Mouse (Mus musculus): ENCODE data around the gene Cyb5d2. TPM values are rescaled to one million over a fixed set of nuclear protein-coding genes. Genes with fewer than 3 reads are reported as not detected.

The Cyb5d2 gene
- total and polyA plus RNA-seq, 2 experiments from 2014 or later: 6.8 to 9.9 TPM

- Histone ChIP-seq H3K4me3 (ENCODE audit: low read depth, low read length) (peak overlapping the region; percentile 99), H3K36me3 (ENCODE audit: insufficient read depth, low read length) (peaks cover 3% of the 10 kb centered on the region; the same call in 1 of the 2 replicates), H3K27me3 (ENCODE audit: insufficient read depth, low read length) (no peaks in the 10 kb centered on the region), H3K9ac (replicated peaks; ENCODE audit: low read length, poor library complexity, severe bottlenecking) (peak overlapping the region; percentile 95), H3K4me1 (ENCODE audit: insufficient read depth, low read length) (no peaks in the 10 kb centered on the region), H3K4me2 (ENCODE audit: low read depth, low read length, poor library complexity, severe bottlenecking) (peak overlapping the region; percentile 79), H3K27ac (ENCODE audit: low read depth, low read length) (peak overlapping the region; percentile 94), H3K9me3 (ENCODE audit: low read length) (no peaks in the 10 kb centered on the region)
- ATAC-seq (ENCODE audit: low FRiP score) (peak; percentile 64), DNase-seq (ENCODE audit: low spot score) (no peak)
- under 1% methylated on average over 42 of the region's 42 CpGs for WGBS
- no peak for TF ChIP-seq CTCF (IDR thresholded peaks at IDR 0.05)
Observed at GRCm38 (mm10) chr11:72796296-72796687, 350 bp upstream of the Cyb5d2 start.

DNA sequence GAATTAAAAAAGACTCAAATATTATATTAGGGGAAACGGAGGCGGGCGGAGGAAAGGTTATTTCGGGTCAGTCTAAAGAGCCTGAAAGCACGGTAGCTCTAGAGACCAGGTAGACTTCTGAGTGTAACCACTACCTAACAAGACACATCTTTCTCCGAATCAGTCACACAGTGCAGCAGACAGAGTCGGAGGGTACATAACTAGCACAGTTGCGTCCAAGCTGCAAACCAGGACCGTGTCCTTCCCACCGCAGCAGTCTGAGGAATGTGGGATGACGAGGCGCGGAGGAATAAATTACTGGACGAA, 840 bp downstream of the Cyb5d2 start:
- H3K27me3 ChIP-seq (ENCODE audit: insufficient read depth, low read length): no peaks in the 10 kb centered on the region
- no peaks in the 10 kb centered on the region for H3K9me3 ChIP-seq (ENCODE audit: low read length)
- ATAC-seq (ENCODE audit: low FRiP score): peak; percentile 55
- TF ChIP-seq CTCF (IDR thresholded peaks at IDR 0.05): no peak
- peak overlapping the region; percentile 99 for H3K4me3 ChIP-seq (ENCODE audit: low read depth, low read length)
- no peak for DNase-seq (ENCODE audit: low spot score)
- peak overlapping the region; percentile 72 for H3K4me2 ChIP-seq (ENCODE audit: low read depth, low read length, poor library complexity, severe bottlenecking)
- H3K4me1 ChIP-seq (ENCODE audit: insufficient read depth, low read length): no peaks in the 10 kb centered on the region
- H3K27ac ChIP-seq (ENCODE audit: low read depth, low read length): peak overlapping the region; percentile 94
- H3K36me3 ChIP-seq (ENCODE audit: insufficient read depth, low read length): peaks cover 3% of the 10 kb centered on the region; the same call in 1 of the 2 replicates
- 19% methylated on average over 14 of the region's 14 CpGs for WGBS
- H3K9ac ChIP-seq (replicated peaks; ENCODE audit: low read length, poor library complexity, severe bottlenecking): peak overlapping the region; percentile 90

DNA sequence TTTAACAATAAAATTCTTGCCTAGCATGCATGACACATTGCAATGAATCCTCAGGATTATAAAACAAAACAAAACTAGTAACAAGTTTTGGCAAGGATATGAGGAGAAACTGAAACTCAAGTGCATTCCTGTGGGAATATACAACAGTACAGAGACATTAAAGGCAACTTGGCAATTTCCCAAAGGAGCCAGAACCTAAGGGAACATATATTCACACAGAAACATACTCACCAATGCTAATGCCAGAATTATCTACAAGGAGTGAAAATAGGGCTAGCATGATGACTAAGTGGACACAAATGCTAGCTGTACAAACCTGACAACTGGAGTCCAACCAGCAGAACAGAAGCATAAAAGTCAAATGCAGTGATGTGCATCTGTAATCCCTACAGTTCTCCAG, 3.9 kb downstream of the Cyb5d2 start:
- Histone ChIP-seq H3K27ac (ENCODE audit: low read depth, low read length) (no peak overlapping the region), H3K4me1 (ENCODE audit: insufficient read depth, low read length) (no peaks in the 10 kb centered on the region), H3K4me3 (ENCODE audit: low read depth, low read length) (no peak overlapping the region), H3K9me3 (ENCODE audit: low read length) (no peaks in the 10 kb centered on the region), H3K9ac (replicated peaks; ENCODE audit: low read length, poor library complexity, severe bottlenecking) (no peak overlapping the region), H3K36me3 (ENCODE audit: insufficient read depth, low read length) (no peaks in the 10 kb centered on the region), H3K27me3 (ENCODE audit: insufficient read depth, low read length) (no peaks in the 10 kb centered on the region), H3K4me2 (ENCODE audit: low read depth, low read length, poor library complexity, severe bottlenecking) (no peak overlapping the region)
- TF ChIP-seq CTCF (IDR thresholded peaks at IDR 0.05): no peak
- ATAC-seq (ENCODE audit: low FRiP score) (no peak), DNase-seq (ENCODE audit: low spot score) (no peak)

GRCm38 (mm10) chr11:72782503-72782902, 13.4 kb downstream of the Cyb5d2 start:
- Histone ChIP-seq H3K4me2 (ENCODE audit: low read depth, low read length, poor library complexity, severe bottlenecking) (no peak overlapping the region), H3K36me3 (ENCODE audit: insufficient read depth, low read length) (no peaks in the 10 kb centered on the region; the same call in 1 of the 2 replicates), H3K9me3 (ENCODE audit: low read length) (no peaks in the 10 kb centered on the region), H3K4me3 (ENCODE audit: low read depth, low read length) (no peak overlapping the region), H3K27ac (ENCODE audit: low read depth, low read length) (no peak overlapping the region), H3K9ac (replicated peaks; ENCODE audit: low read length, poor library complexity, severe bottlenecking) (no peak overlapping the region), H3K4me1 (ENCODE audit: insufficient read depth, low read length) (no peaks in the 10 kb centered on the region), H3K27me3 (ENCODE audit: insufficient read depth, low read length) (no peaks in the 10 kb centered on the region)
- 80% methylated on average over 3 of the region's 3 CpGs for WGBS
- ATAC-seq (ENCODE audit: low FRiP score) (no peak), DNase-seq (ENCODE audit: low spot score) (no peak)
- no peak for TF ChIP-seq CTCF (IDR thresholded peaks at IDR 0.05)

DNA sequence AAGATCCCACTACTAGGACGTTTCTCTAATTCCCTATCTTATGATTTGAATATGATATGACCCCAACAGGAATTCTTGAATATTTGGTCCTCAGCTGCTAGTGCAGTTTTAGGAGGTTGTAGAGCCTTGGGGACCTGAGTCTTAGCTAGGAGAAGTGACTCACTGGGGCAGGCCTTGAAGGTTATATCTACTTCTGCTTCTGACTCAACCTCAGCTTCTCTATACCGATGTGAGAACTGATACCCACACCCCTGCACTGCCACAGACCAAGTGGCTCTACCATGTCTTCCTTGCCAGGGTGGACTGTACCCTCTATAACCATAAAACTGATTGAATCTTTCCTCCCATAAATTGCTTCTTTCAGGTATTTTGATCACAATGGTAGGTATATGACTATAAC, 13.8 kb downstream of the Cyb5d2 start:
- no peak overlapping the region for H3K4me3 ChIP-seq (ENCODE audit: low read depth, low read length)
- H3K9ac ChIP-seq (replicated peaks; ENCODE audit: low read length, poor library complexity, severe bottlenecking): no peak overlapping the region
- no peak for TF ChIP-seq CTCF (IDR thresholded peaks at IDR 0.05)

GRCm38 (mm10) chr11:72778957-72779356, 17.0 kb downstream of the Cyb5d2 start:
- no peak for DNase-seq (ENCODE audit: low spot score)
- TF ChIP-seq CTCF (IDR thresholded peaks at IDR 0.05): no peak
- ATAC-seq (ENCODE audit: low FRiP score): no peak
- no peak overlapping the region for H3K4me3 ChIP-seq (ENCODE audit: low read depth, low read length)
- no peaks in the 10 kb centered on the region; the same call in 1 of the 2 replicates for H3K36me3 ChIP-seq (ENCODE audit: insufficient read depth, low read length)
- no peaks in the 10 kb centered on the region for H3K4me1 ChIP-seq (ENCODE audit: insufficient read depth, low read length)
- no peak overlapping the region for H3K4me2 ChIP-seq (ENCODE audit: low read depth, low read length, poor library complexity, severe bottlenecking)
- no peak overlapping the region for H3K9ac ChIP-seq (replicated peaks; ENCODE audit: low read length, poor library complexity, severe bottlenecking)
- H3K9me3 ChIP-seq (ENCODE audit: low read length): no peaks in the 10 kb centered on the region
- no peak overlapping the region for H3K27ac ChIP-seq (ENCODE audit: low read depth, low read length)
- no peaks in the 10 kb centered on the region for H3K27me3 ChIP-seq (ENCODE audit: insufficient read depth, low read length)

More for the DNA sequence above, 13.8 kb downstream of the Cyb5d2 start:
- Histone ChIP-seq H3K27me3 (ENCODE audit: insufficient read depth, low read length) (no peaks in the 10 kb centered on the region), H3K4me2 (ENCODE audit: low read depth, low read length, poor library complexity, severe bottlenecking) (no peak overlapping the region), H3K27ac (ENCODE audit: low read depth, low read length) (no peak overlapping the region), H3K9me3 (ENCODE audit: low read length) (no peaks in the 10 kb centered on the region), H3K4me1 (ENCODE audit: insufficient read depth, low read length) (no peaks in the 10 kb centered on the region), H3K36me3 (ENCODE audit: insufficient read depth, low read length) (no peaks in the 10 kb centered on the region; the same call in 1 of the 2 replicates)
- DNase-seq (ENCODE audit: low spot score) (no peak), ATAC-seq (ENCODE audit: low FRiP score) (no peak)
- 72% methylated on average over 2 of the region's 2 CpGs for WGBS
